Mouse (Mus musculus): Measurements from ENCODE around the gene Cd82. TPM values are rescaled to one million over a fixed set of nuclear protein-coding genes. Genes with fewer than 3 reads are reported as not detected.

The Cd82 gene
- total RNA-seq, 2 experiments from 2014 or later = 12.8 to 17.8 TPM

- intact Hi-C loops (cut with DNase I) = loop anchor here (5.0 kb wide), 1 partner anchor 233 kb away; no protein-coding TSS in a partner anchor
- DNase-seq (ENCODE audit: extremely low spot score in 1 of 2, low spot score in 2 of 2) = no peak
- Histone ChIP-seq H3K4me3 (no peak overlapping the region), H3K27ac (no peak overlapping the region)
- no peak for TF ChIP-seq CTCF (IDR thresholded peaks at IDR 0.05)
Observed at GRCm38 (mm10) chr2:93424307-93424984, 38.5 kb downstream of the Cd82 start.

DNA sequence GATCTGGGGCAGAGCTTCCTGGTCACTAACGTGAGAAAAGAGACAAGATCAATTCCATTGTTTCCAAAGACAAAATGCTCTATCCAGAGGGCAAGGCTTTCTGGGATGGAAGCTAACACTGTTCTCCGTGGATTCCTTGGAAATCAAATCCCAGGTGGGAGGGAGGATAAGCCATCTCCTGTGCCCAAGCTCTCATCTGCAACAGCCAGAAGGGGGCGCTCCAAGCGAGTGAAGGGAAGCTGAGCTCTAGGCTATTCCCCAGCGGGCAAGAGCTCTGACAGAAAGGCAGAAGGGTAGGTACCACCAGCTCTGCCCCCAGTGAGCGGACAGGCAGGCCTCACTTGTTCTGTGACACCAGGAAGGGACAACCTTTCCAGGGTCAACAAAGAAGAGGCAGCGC lies 41.6 kb downstream of the Cd82 start:
- H3K4me3 ChIP-seq = no peak overlapping the region
- peak; percentile 87 for TF ChIP-seq CTCF (IDR thresholded peaks at IDR 0.05)
- H3K27ac ChIP-seq = no peak overlapping the region
- intact Hi-C loops (cut with DNase I) = loop anchor here (1.0 to 5.0 kb wide), 2 partner anchors 50 to 236 kb away; no protein-coding TSS in a partner anchor
- peak; percentile 68 to 84 for DNase-seq (ENCODE audit: extremely low spot score in 1 of 2, low spot score in 2 of 2)

GRCm38 (mm10) chr2:93419971-93420370 lies 43.0 kb downstream of the Cd82 start:
- TF ChIP-seq CTCF (IDR thresholded peaks at IDR 0.05) = no peak
- DNase-seq (ENCODE audit: extremely low spot score in 1 of 2, low spot score in 2 of 2) = no peak
- intact Hi-C loops (cut with DNase I) = loop anchor here (5.0 to 10.0 kb wide), 5 partner anchors 88 to 525 kb away; partner anchors contain the start of gene Tspan18
- Histone ChIP-seq H3K27ac (no peak overlapping the region), H3K4me3 (no peak overlapping the region)

- intact Hi-C loops (cut with DNase I) = loop anchor here (1.0 to 10.0 kb wide), 5 partner anchors 86 to 524 kb away; partner anchors contain the start of gene Tspan18
- DNase-seq (ENCODE audit: extremely low spot score in 1 of 2, low spot score in 2 of 2) = peak; percentile 78 to 87
- H3K4me3 ChIP-seq = no peak overlapping the region
- no peak overlapping the region for H3K27ac ChIP-seq
- peak; percentile 82 for TF ChIP-seq CTCF (IDR thresholded peaks at IDR 0.05)
Observed at GRCm38 (mm10) chr2:93418396-93418795, 44.5 kb downstream of the Cd82 start.

DNA sequence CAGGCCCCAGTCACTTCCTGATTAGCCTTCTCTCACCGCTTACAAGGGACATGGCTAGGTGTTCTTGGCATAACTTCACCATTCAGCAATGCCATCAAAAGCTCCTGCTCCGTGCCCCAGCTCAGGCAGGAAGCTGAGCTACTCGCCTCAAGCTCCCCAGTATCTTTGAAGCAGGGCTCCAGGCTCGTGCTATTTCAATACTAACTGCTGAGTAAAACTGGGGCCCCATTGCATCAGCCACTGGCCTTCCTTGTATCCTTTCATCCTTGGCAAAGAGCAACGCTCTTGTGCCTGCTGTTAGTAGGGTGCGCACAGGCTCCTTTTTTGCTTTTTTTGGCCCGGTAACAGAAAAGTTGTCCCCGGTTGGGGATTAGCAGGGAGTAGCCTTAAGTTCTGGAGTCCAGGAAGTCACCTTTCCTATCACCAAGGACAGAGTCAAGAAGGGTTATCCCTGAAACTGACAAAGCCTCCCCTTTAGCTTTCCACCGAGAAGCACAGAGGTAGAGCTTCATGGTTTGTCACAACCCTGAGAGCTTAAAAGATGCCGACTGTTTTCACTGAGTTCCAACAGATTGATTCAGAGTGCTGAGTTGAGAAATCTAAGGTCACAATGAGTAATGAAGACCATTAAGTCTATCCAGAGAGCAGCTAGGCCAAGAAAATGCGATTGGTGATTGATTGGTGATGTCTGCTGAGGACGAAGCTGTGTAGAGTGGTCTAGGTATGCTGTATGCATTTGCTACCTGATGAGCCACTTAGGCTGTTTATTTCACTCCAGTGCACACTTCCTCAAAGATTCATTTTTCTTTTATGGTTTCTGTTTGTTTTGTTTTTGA lies 45.8 kb downstream of the Cd82 start:
- intact Hi-C loops (cut with DNase I) = loop anchor here (5.0 to 10.0 kb wide), 4 partner anchors 85 to 522 kb away; partner anchors contain the start of gene Tspan18
- no peak overlapping the region for H3K4me3 ChIP-seq
- no peak for DNase-seq (ENCODE audit: extremely low spot score in 1 of 2, low spot score in 2 of 2)
- H3K27ac ChIP-seq = no peak overlapping the region
- no peak for TF ChIP-seq CTCF (IDR thresholded peaks at IDR 0.05)

- no peak overlapping the region for H3K4me3 ChIP-seq
- DNase-seq (ENCODE audit: extremely low spot score in 1 of 2, low spot score in 2 of 2) = no peak
- peak; percentile 67 for TF ChIP-seq CTCF (IDR thresholded peaks at IDR 0.05)
- intact Hi-C loops (cut with DNase I) = loop anchor here (5.0 to 10.0 kb wide), 4 partner anchors 83 to 520 kb away; partner anchors contain the start of gene Tspan18
- H3K27ac ChIP-seq = no peak overlapping the region
Observed at GRCm38 (mm10) chr2:93415281-93415680, 47.7 kb downstream of the Cd82 start.

DNA sequence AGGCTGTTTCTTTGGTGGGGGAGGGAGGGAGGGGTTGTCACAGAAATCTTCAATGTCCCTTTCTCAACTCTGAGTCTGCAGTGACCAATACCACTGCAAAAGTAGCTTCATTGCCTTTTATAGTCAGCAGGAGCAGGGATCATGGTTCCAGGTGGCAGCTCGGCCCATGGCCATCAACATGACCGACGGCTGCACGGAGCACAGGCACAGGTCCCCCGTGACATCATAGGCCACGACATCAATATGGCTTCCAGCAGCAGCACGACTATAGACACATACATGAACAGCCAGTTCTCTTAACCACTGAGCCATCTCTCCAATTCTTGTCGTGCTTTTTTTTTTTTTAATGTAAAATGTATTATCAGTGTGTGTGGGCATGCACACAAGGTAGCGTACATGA lies 48.8 kb downstream of the Cd82 start:
- no peak overlapping the region for H3K4me3 ChIP-seq
- no peak for DNase-seq (ENCODE audit: extremely low spot score in 1 of 2, low spot score in 2 of 2)
- intact Hi-C loops (cut with DNase I) = loop anchor here (10.0 kb wide), 2 partner anchors 371 to 519 kb away; no protein-coding TSS in a partner anchor
- no peak for TF ChIP-seq CTCF (IDR thresholded peaks at IDR 0.05)
- no peak overlapping the region for H3K27ac ChIP-seq

- Histone ChIP-seq H3K4me3 (no peak overlapping the region), H3K27ac (no peak overlapping the region)
- intact Hi-C loops (cut with DNase I) = loop anchor here (10.0 kb wide), 2 partner anchors 371 to 519 kb away; no protein-coding TSS in a partner anchor
- TF ChIP-seq CTCF (IDR thresholded peaks at IDR 0.05) = peak; percentile 72
- peak; percentile 36 to 44 for DNase-seq (ENCODE audit: extremely low spot score in 1 of 2, low spot score in 2 of 2)
Observed at GRCm38 (mm10) chr2:93413367-93414014, 49.4 kb downstream of the Cd82 start.

DNA sequence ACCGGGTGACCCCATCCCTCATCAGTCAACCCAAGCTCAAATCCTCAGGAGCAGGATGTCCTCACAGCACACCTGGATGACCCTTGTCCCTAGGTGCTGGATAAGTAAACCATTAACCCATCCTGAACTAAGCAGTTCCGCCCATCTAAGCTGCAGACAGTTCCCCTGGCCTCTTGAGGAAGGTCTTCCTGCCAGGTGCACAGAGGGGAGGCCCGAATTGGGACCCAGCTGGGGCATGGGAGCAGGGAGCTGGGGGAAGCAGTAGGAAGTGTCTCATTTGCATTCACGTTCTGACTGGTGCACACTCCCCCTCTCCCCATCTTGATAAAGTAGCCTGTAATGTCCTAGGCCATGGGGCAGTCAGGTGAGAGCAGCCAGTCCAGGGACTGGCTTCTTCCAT lies 50.8 kb downstream of the Cd82 start:
- Histone ChIP-seq H3K27ac (no peak overlapping the region), H3K4me3 (no peak overlapping the region)
- DNase-seq (ENCODE audit: extremely low spot score in 1 of 2, low spot score in 2 of 2) = no peak
- TF ChIP-seq CTCF (IDR thresholded peaks at IDR 0.05) = no peak
- intact Hi-C loops (cut with DNase I) = loop anchor here (10.0 kb wide), 2 partner anchors 373 to 517 kb away; no protein-coding TSS in a partner anchor

- intact Hi-C loops (cut with DNase I) = loop anchor here (10.0 kb wide), 2 partner anchors 374 to 516 kb away; no protein-coding TSS in a partner anchor
- no peak for DNase-seq (ENCODE audit: extremely low spot score in 1 of 2, low spot score in 2 of 2)
- no peak for TF ChIP-seq CTCF (IDR thresholded peaks at IDR 0.05)
- no peak overlapping the region for H3K4me3 ChIP-seq
- no peak overlapping the region for H3K27ac ChIP-seq
Observed at GRCm38 (mm10) chr2:93410899-93411570, 51.9 kb downstream of the Cd82 start.

DNA sequence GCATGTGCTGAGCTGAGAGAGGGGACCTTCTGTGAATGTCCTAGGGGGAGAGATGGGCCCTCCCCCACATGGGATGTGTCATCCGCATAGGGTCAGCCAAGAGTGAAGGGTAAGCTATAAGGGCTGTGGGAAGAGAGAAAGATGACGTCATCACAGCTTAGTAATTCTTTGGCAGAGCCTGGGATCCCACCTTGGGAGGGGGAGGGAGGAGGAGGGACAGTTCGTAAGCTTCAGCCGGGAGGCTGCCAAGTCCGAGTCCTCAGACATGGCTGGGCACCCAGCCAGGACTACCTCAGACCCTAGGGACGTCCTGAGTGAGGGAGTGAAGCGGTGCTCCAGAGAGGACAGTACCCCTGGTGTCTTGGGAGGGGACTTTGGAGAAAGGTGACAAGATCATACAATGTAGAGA lies 57.9 kb downstream of the Cd82 start:
- intact Hi-C loops (cut with DNase I) = no loop called here
- TF ChIP-seq CTCF (IDR thresholded peaks at IDR 0.05) = no peak
- DNase-seq (ENCODE audit: extremely low spot score in 1 of 2, low spot score in 2 of 2) = no peak
- H3K4me3 ChIP-seq = no peak overlapping the region
- H3K27ac ChIP-seq = no peak overlapping the region
